Mouse (Mus musculus): ENCODE data around the gene Opcml. TPM values are rescaled to one million over a fixed set of nuclear protein-coding genes. Genes with fewer than 3 reads are reported as not detected.

The Opcml gene
- polyA plus RNA-seq, 1 experiment = not detected

GRCm38 (mm10) chr9:27767196-27767900 lies 23.2 kb upstream of the Opcml start:
- Histone ChIP-seq H3ac (ENCODE audit: control insufficient read depth, insufficient read length) (no peak overlapping the region), H3K36me3 (ENCODE audit: control insufficient read depth, insufficient read depth) (no peaks in the 10 kb centered on the region), H3K27me3 (ENCODE audit: control insufficient read depth, insufficient read depth, insufficient read length) (no peaks in the 10 kb centered on the region), H3K4me2 (ENCODE audit: low read depth) (no peak overlapping the region), H3K79me2 (ENCODE audit: control insufficient read depth, insufficient read depth) (no peaks in the 10 kb centered on the region), H3K4me3 (no peak overlapping the region)
- TF ChIP-seq CEBPB (IDR thresholded peaks at IDR 0.05; ENCODE audit: insufficient read depth, poor library complexity, severe bottlenecking) (no peak), MYOG (IDR thresholded peaks at IDR 0.05; ENCODE audit: control insufficient read depth in 1 of 3, insufficient read depth in 1 of 3, insufficient read length in 2 of 3, low read depth in 2 of 3) (no peak), USF1 (IDR thresholded peaks at IDR 0.05; ENCODE audit: low read depth) (no peak), E2F4 (IDR thresholded peaks at IDR 0.05; ENCODE audit: insufficient read depth) (no peak), SRF (IDR thresholded peaks at IDR 0.05; ENCODE audit: control insufficient read depth, insufficient read length, low read depth) (no peak), POLR2A (IDR thresholded peaks at IDR 0.05; ENCODE audit: insufficient read length, low read depth) (no peak), MAX (IDR thresholded peaks at IDR 0.05; ENCODE audit: low read depth) (no peak), MYOD1 (IDR thresholded peaks at IDR 0.05; ENCODE audit: control insufficient read depth in 1 of 3, insufficient read length in 2 of 3, low read depth in 2 of 3) (no peak), REST (IDR thresholded peaks at IDR 0.05; ENCODE audit: insufficient read depth, insufficient read length) (no peak), TCF12 (IDR thresholded peaks at IDR 0.05; ENCODE audit: insufficient read depth, poor library complexity, severe bottlenecking) (no peak), TCF3 (IDR thresholded peaks at IDR 0.05; ENCODE audit: insufficient read length, low read depth) (no peak), POLR2AphosphoS2 (IDR thresholded peaks at IDR 0.05; ENCODE audit: insufficient read length, low read depth) (no peak)

- H3K79me2 ChIP-seq (ENCODE audit: control insufficient read depth, insufficient read depth) = no peaks in the 10 kb centered on the region
- TF ChIP-seq TCF3 (IDR thresholded peaks at IDR 0.05; ENCODE audit: insufficient read length, low read depth) (no peak), TCF12 (IDR thresholded peaks at IDR 0.05; ENCODE audit: insufficient read depth, poor library complexity, severe bottlenecking) (no peak), MYOG (IDR thresholded peaks at IDR 0.05; ENCODE audit: control insufficient read depth in 1 of 3, insufficient read depth in 1 of 3, insufficient read length in 2 of 3, low read depth in 2 of 3) (no peak), MYOD1 (IDR thresholded peaks at IDR 0.05; ENCODE audit: control insufficient read depth in 1 of 3, insufficient read length in 2 of 3, low read depth in 2 of 3) (no peak), SRF (IDR thresholded peaks at IDR 0.05; ENCODE audit: control insufficient read depth, insufficient read length, low read depth) (no peak), REST (IDR thresholded peaks at IDR 0.05; ENCODE audit: insufficient read depth, insufficient read length) (no peak), E2F4 (IDR thresholded peaks at IDR 0.05; ENCODE audit: insufficient read depth) (no peak), CEBPB (IDR thresholded peaks at IDR 0.05; ENCODE audit: insufficient read depth, poor library complexity, severe bottlenecking) (no peak), POLR2AphosphoS2 (IDR thresholded peaks at IDR 0.05; ENCODE audit: insufficient read length, low read depth) (no peak), POLR2A (IDR thresholded peaks at IDR 0.05; ENCODE audit: insufficient read length, low read depth) (no peak), MAX (IDR thresholded peaks at IDR 0.05; ENCODE audit: low read depth) (no peak), USF1 (IDR thresholded peaks at IDR 0.05; ENCODE audit: low read depth) (no peak)
- H3ac ChIP-seq (ENCODE audit: control insufficient read depth, insufficient read length) = no peak overlapping the region
- no peaks in the 10 kb centered on the region for H3K36me3 ChIP-seq (ENCODE audit: control insufficient read depth, insufficient read depth)
- no peak overlapping the region for H3K4me2 ChIP-seq (ENCODE audit: low read depth)
- H3K4me3 ChIP-seq = no peak overlapping the region
- H3K27me3 ChIP-seq (ENCODE audit: control insufficient read depth, insufficient read depth, insufficient read length) = no peaks in the 10 kb centered on the region
Measured at GRCm38 (mm10) chr9:27768788-27769187, 21.8 kb upstream of the Opcml start.

GRCm38 (mm10) chr9:27781291-27781993 lies 9.1 kb upstream of the Opcml start:
- no peak overlapping the region for H3K4me2 ChIP-seq (ENCODE audit: low read depth)
- no peak for TF ChIP-seq MYOD1 (IDR thresholded peaks at IDR 0.05; ENCODE audit: control insufficient read depth in 1 of 3, insufficient read length in 2 of 3, low read depth in 2 of 3)
- no peak for TF ChIP-seq USF1 (IDR thresholded peaks at IDR 0.05; ENCODE audit: low read depth)
- TF ChIP-seq SRF (IDR thresholded peaks at IDR 0.05; ENCODE audit: control insufficient read depth, insufficient read length, low read depth) = no peak
- TF ChIP-seq CEBPB (IDR thresholded peaks at IDR 0.05; ENCODE audit: insufficient read depth, poor library complexity, severe bottlenecking) = no peak
- TF ChIP-seq E2F4 (IDR thresholded peaks at IDR 0.05; ENCODE audit: insufficient read depth) = no peak
- H3K36me3 ChIP-seq (ENCODE audit: control insufficient read depth, insufficient read depth) = no peaks in the 10 kb centered on the region
- no peaks in the 10 kb centered on the region for H3K79me2 ChIP-seq (ENCODE audit: control insufficient read depth, insufficient read depth)
- H3K4me3 ChIP-seq = no peak overlapping the region
- no peaks in the 10 kb centered on the region for H3K27me3 ChIP-seq (ENCODE audit: control insufficient read depth, insufficient read depth, insufficient read length)
- no peak overlapping the region for H3ac ChIP-seq (ENCODE audit: control insufficient read depth, insufficient read length)

GRCm38 (mm10) chr9:27781994-27782337 lies 8.6 kb upstream of the Opcml start:
- Histone ChIP-seq H3K4me3 (no peak overlapping the region), H3K79me2 (ENCODE audit: control insufficient read depth, insufficient read depth) (no peaks in the 10 kb centered on the region), H3K4me2 (ENCODE audit: low read depth) (no peak overlapping the region), H3K36me3 (ENCODE audit: control insufficient read depth, insufficient read depth) (no peaks in the 10 kb centered on the region), H3ac (ENCODE audit: control insufficient read depth, insufficient read length) (no peak overlapping the region), H3K27me3 (ENCODE audit: control insufficient read depth, insufficient read depth, insufficient read length) (no peaks in the 10 kb centered on the region)
- TF ChIP-seq REST (IDR thresholded peaks at IDR 0.05; ENCODE audit: insufficient read depth, insufficient read length) (no peak), TCF3 (IDR thresholded peaks at IDR 0.05; ENCODE audit: insufficient read length, low read depth) (no peak), TCF12 (IDR thresholded peaks at IDR 0.05; ENCODE audit: insufficient read depth, poor library complexity, severe bottlenecking) (no peak)

GRCm38 (mm10) chr9:27791639-27791966 lies 1.0 kb downstream of the Opcml start:
- no peak overlapping the region for H3K4me2 ChIP-seq (ENCODE audit: low read depth)
- H3K4me3 ChIP-seq = no peak overlapping the region
- no peaks in the 10 kb centered on the region for H3K79me2 ChIP-seq (ENCODE audit: control insufficient read depth, insufficient read depth)
- no peaks in the 10 kb centered on the region for H3K27me3 ChIP-seq (ENCODE audit: control insufficient read depth, insufficient read depth, insufficient read length)
- H3ac ChIP-seq (ENCODE audit: control insufficient read depth, insufficient read length) = no peak overlapping the region
- TF ChIP-seq POLR2A (IDR thresholded peaks at IDR 0.05; ENCODE audit: insufficient read length, low read depth) = no peak
- no peak for TF ChIP-seq MAX (IDR thresholded peaks at IDR 0.05; ENCODE audit: low read depth)
- TF ChIP-seq USF1 (IDR thresholded peaks at IDR 0.05; ENCODE audit: low read depth) = no peak
- no peak for TF ChIP-seq TCF12 (IDR thresholded peaks at IDR 0.05; ENCODE audit: insufficient read depth, poor library complexity, severe bottlenecking)
- no peaks in the 10 kb centered on the region for H3K36me3 ChIP-seq (ENCODE audit: control insufficient read depth, insufficient read depth)
